Mouse (Mus musculus) ES-Bruce4 (cell line): ENCODE results near the gene Atad2b.

ENCODE experiments used
- CTCF ChIP-seq: IDR thresholded peaks from one replicate; pipeline ENCODE4 v1.8.1; 2011; ENCODE audit warnings: low read depth, low read length
- EP300 ChIP-seq: IDR thresholded peaks from 2 replicates; pipeline ENCODE4 v1.6.1; 2011; ENCODE audit warnings: low read depth, low read length; ENCODE audit not compliant: insufficient read depth

- TF ChIP-seq EP300 (no peak), CTCF (no peak)
These were observed 44.9 kb upstream of the Atad2b start for GRCm38 (mm10) chr12:4872273-4872672.
